In genomic region chr14:118070100-118070499, GRCm38 (mm10) we compare ENCODE assay signal across 8 mouse cellular contexts. TPM values are rescaled to one million over a fixed set of nuclear protein-coding genes. Genes with fewer than 3 reads are reported as not detected.
A peak's percentile ranks its signal among the peaks of the same experiment; 100 is the strongest.
DNase-seq lines count a peak whose midpoint lies in the region; ATAC-seq and TF ChIP-seq lines count a peak whose summit lies in the region.
"Had no signal": no experiment of that assay in that cellular context is flagged by ENCODE, and none has a peak within 500 bp of the region (broad histone marks: within the 10 kb centered on the region; RNA-seq: fewer than 3 reads in every experiment).

No protein-coding gene starts in this region.

- no peaks in the 10 kb centered on the region for H3K9me3 ChIP-seq in hindbrain, embryonic 15.5 days
- no peaks in the 10 kb centered on the region for H3K9me3 ChIP-seq in hindbrain, embryonic 10.5 days
- no peaks in the 10 kb centered on the region for H3K9me3 ChIP-seq in midbrain, embryonic 15.5 days
- no peaks in the 10 kb centered on the region for H3K9me3 ChIP-seq in midbrain, embryonic 16.5 days (replicated peaks; ENCODE audit: control insufficient read depth, low read length, poor library complexity, severe bottlenecking)
- no peaks in the 10 kb centered on the region for H3K9me3 ChIP-seq in heart, postnatal 0 days (replicated peaks; ENCODE audit: control insufficient read depth, low read length)
- H3K9me3 ChIP-seq: limb, embryonic 13.5 days had no signal

- no peak for TF ChIP-seq EP300 in heart, postnatal 0 days (IDR thresholded peaks at IDR 0.05; ENCODE audit: low read depth)

- 71% methylated on average over 12 of the region's 12 CpGs for WGBS in hindbrain, embryonic 15.5 days
- WGBS in hindbrain, embryonic 10.5 days, result 88% methylated on average over 12 of the region's 12 CpGs
- WGBS in midbrain, embryonic 15.5 days, result 70% methylated on average over 12 of the region's 12 CpGs
- WGBS in midbrain, embryonic 16.5 days, result 66% methylated on average over 12 of the region's 12 CpGs
- WGBS in heart, postnatal 0 days, result 48% methylated on average over 12 of the region's 12 CpGs

- H3K4me1 ChIP-seq in hindbrain, embryonic 15.5 days (replicated peaks), result no peaks in the 10 kb centered on the region
- no peaks in the 10 kb centered on the region for H3K4me1 ChIP-seq in hindbrain, embryonic 10.5 days (replicated peaks)
- no peaks in the 10 kb centered on the region; the same call in 1 of the 2 replicates for H3K4me1 ChIP-seq in midbrain, embryonic 15.5 days
- no peaks in the 10 kb centered on the region; the same call in 1 of the 2 replicates for H3K4me1 ChIP-seq in midbrain, embryonic 16.5 days (ENCODE audit: control insufficient read depth, insufficient read depth, low read length)
- H3K4me1 ChIP-seq in heart, postnatal 0 days (ENCODE audit: control insufficient read depth, insufficient read depth), result no peaks in the 10 kb centered on the region
- H3K4me1 ChIP-seq: limb, embryonic 13.5 days had no signal

- TF ChIP-seq CTCF in heart, postnatal 0 days (IDR thresholded peaks at IDR 0.05; ENCODE audit: low read depth), result no peak

- H3K4me3 ChIP-seq in hindbrain, embryonic 15.5 days, result no peak overlapping the region
- no peak overlapping the region for H3K4me3 ChIP-seq in hindbrain, embryonic 10.5 days
- no peak overlapping the region for H3K4me3 ChIP-seq in midbrain, embryonic 15.5 days
- no peak overlapping the region for H3K4me3 ChIP-seq in midbrain, embryonic 16.5 days (ENCODE audit: low read depth, low read length)
- H3K4me3 ChIP-seq in heart, postnatal 0 days (ENCODE audit: low read depth, low read length), result no peak overlapping the region
- H3K4me3 ChIP-seq: limb, embryonic 13.5 days had no signal

- H3K27ac ChIP-seq in hindbrain, embryonic 15.5 days (replicated peaks), result no peak overlapping the region
- H3K27ac ChIP-seq in hindbrain, embryonic 10.5 days, result no peak overlapping the region
- no peak overlapping the region for H3K27ac ChIP-seq in midbrain, embryonic 15.5 days
- H3K27ac ChIP-seq in midbrain, embryonic 16.5 days (ENCODE audit: low read length), result no peak overlapping the region
- H3K27ac ChIP-seq in heart, postnatal 0 days (ENCODE audit: low read depth), result peak overlapping the region; percentile 85
- H3K27ac ChIP-seq: limb, embryonic 13.5 days had no signal

- H3K4me2 ChIP-seq in hindbrain, embryonic 15.5 days, result no peak overlapping the region
- no peak overlapping the region for H3K4me2 ChIP-seq in midbrain, embryonic 15.5 days
- H3K4me2 ChIP-seq in midbrain, embryonic 16.5 days (ENCODE audit: low read length), result no peak overlapping the region
- no peak overlapping the region for H3K4me2 ChIP-seq in heart, postnatal 0 days (ENCODE audit: low read depth, low read length)
- H3K4me2 ChIP-seq: limb, embryonic 13.5 days had no signal

- no peaks in the 10 kb centered on the region for H3K36me3 ChIP-seq in hindbrain, embryonic 15.5 days
- H3K36me3 ChIP-seq in hindbrain, embryonic 10.5 days, result no peaks in the 10 kb centered on the region
- H3K36me3 ChIP-seq in midbrain, embryonic 15.5 days (replicated peaks), result no peaks in the 10 kb centered on the region
- no peaks in the 10 kb centered on the region for H3K36me3 ChIP-seq in midbrain, embryonic 16.5 days (ENCODE audit: control insufficient read depth, insufficient read depth, low read length)
- no peaks in the 10 kb centered on the region for H3K36me3 ChIP-seq in heart, postnatal 0 days (replicated peaks; ENCODE audit: control insufficient read depth, insufficient read depth, low read length)
- H3K36me3 ChIP-seq: limb, embryonic 13.5 days had no signal

- no peak overlapping the region for H3K9ac ChIP-seq in hindbrain, embryonic 15.5 days
- H3K9ac ChIP-seq in midbrain, embryonic 15.5 days, result no peak overlapping the region
- H3K9ac ChIP-seq in midbrain, embryonic 16.5 days (ENCODE audit: low read depth, low read length), result no peak overlapping the region
- H3K9ac ChIP-seq in heart, postnatal 0 days (replicated peaks; ENCODE audit: low read depth, low read length), result no peak overlapping the region
- H3K9ac ChIP-seq: limb, embryonic 13.5 days had no signal

- ATAC-seq in hindbrain, embryonic 15.5 days (ENCODE audit: low FRiP score, low read depth), result peak; percentile 23; the same call in 1 of the 2 replicates
- 0 out of 2 replicates have a peak, but pooled peaks have one; percentile 39 for ATAC-seq in midbrain, embryonic 15.5 days (replicated peaks)
- no peak for ATAC-seq in midbrain, embryonic 16.5 days
- ATAC-seq in heart, postnatal 0 days (ENCODE audit: insufficient read depth, low read depth), result peak; percentile 73

- no peaks in the 10 kb centered on the region for H3K27me3 ChIP-seq in hindbrain, embryonic 15.5 days
- H3K27me3 ChIP-seq in hindbrain, embryonic 10.5 days (ENCODE audit: insufficient read depth, poor library complexity, severe bottlenecking), result no peaks in the 10 kb centered on the region
- H3K27me3 ChIP-seq in midbrain, embryonic 15.5 days (replicated peaks), result no peaks in the 10 kb centered on the region
- H3K27me3 ChIP-seq in midbrain, embryonic 16.5 days (ENCODE audit: control insufficient read depth, insufficient read depth, low read depth, low read length), result no peaks in the 10 kb centered on the region
- H3K27me3 ChIP-seq in heart, postnatal 0 days (ENCODE audit: control insufficient read depth, insufficient read depth, low read length), result no peaks in the 10 kb centered on the region
- H3K27me3 ChIP-seq: limb, embryonic 13.5 days had no signal

- no peak for DNase-seq in hindbrain, embryonic 10.5 days (ENCODE audit: low spot score)
- DNase-seq in heart, postnatal 0 days (ENCODE audit: low spot score), result peak; percentile 19
- DNase-seq in right cerebral cortex, postnatal 10 days (ENCODE audit: low spot score in 2 of 2), result no peak
- no peak for DNase-seq in thymus, postnatal 4 days

RNA-seq across cellular contexts. Expression of gene Dct, which starts 18.1 kb away (rescaled TPM):
- polyA plus RNA-seq in hindbrain, embryonic 15.5 days (2015; fragmentation: Nextera tagmentation; extraction: Ambion mirVana), result 1.1 and 1.2 TPM in 2 replicates
- 3.2 and 3.5 TPM in 2 replicates for polyA plus RNA-seq in hindbrain, embryonic 10.5 days (2016; fragmentation: Nextera tagmentation; extraction: Ambion mirVana)
- polyA plus RNA-seq in midbrain, embryonic 15.5 days (2015; fragmentation: Nextera tagmentation; extraction: Ambion mirVana), result 1.1 and 1.2 TPM in 2 replicates
- polyA plus RNA-seq in midbrain, embryonic 16.5 days (2015; fragmentation: Nextera tagmentation; extraction: Ambion mirVana), result 0.67 and 0.76 TPM in 2 replicates
- 3.1 and 58.5 TPM in 2 replicates for total RNA-seq in heart, postnatal 0 days (2014; rRNA removed; ENCODE audit: low replicate concordance)
- 4.0 and 6.2 TPM in 2 replicates for polyA plus RNA-seq in heart, postnatal 0 days (2015; fragmentation: Nextera tagmentation; extraction: Ambion mirVana)
